Mouse (Mus musculus): ENCODE data around the gene Ldlrad1. TPM values are rescaled to one million over a fixed set of nuclear protein-coding genes. Genes with fewer than 3 reads are reported as not detected.
A peak's percentile ranks its signal among the peaks of the same experiment; 100 is the strongest.

Gene Ldlrad1
- polyA plus RNA-seq, 1 experiment from 2014 or later, result not detected

GRCm38 (mm10) chr4:107198072-107198471 is 10.9 kb upstream of the Ldlrad1 start:
- 97% methylated on average over 5 of the region's 5 CpGs for WGBS
- no peak for ATAC-seq
- H3K9me3 ChIP-seq (replicated peaks; ENCODE audit: control insufficient read depth, low read length), result no peaks in the 10 kb centered on the region
- no peak overlapping the region for H3K4me3 ChIP-seq (ENCODE audit: low read depth, low read length)
- no peaks in the 10 kb centered on the region for H3K4me1 ChIP-seq (ENCODE audit: control insufficient read depth, insufficient read depth, low read length)
- no peak for DNase-seq (ENCODE audit: low spot score)
- no peak overlapping the region for H3K4me2 ChIP-seq (ENCODE audit: low read length)
- H3K27me3 ChIP-seq (replicated peaks; ENCODE audit: control insufficient read depth, insufficient read depth, low read length), result no peaks in the 10 kb centered on the region
- H3K27ac ChIP-seq (ENCODE audit: low read depth, low read length), result no peak overlapping the region
- H3K36me3 ChIP-seq (ENCODE audit: control insufficient read depth, insufficient read depth, low read length), result peaks cover 93% of the 10 kb centered on the region
- H3K9ac ChIP-seq (ENCODE audit: low read length), result no peak overlapping the region

GRCm38 (mm10) chr4:107201779-107202178 is 7.2 kb upstream of the Ldlrad1 start:
- DNase-seq (ENCODE audit: low spot score) (no peak), ATAC-seq (no peak)
- Histone ChIP-seq H3K9me3 (replicated peaks; ENCODE audit: control insufficient read depth, low read length) (no peaks in the 10 kb centered on the region), H3K4me1 (ENCODE audit: control insufficient read depth, insufficient read depth, low read length) (no peaks in the 10 kb centered on the region), H3K36me3 (ENCODE audit: control insufficient read depth, insufficient read depth, low read length) (peaks cover 96% of the 10 kb centered on the region), H3K4me2 (ENCODE audit: low read length) (no peak overlapping the region), H3K27ac (ENCODE audit: low read depth, low read length) (no peak overlapping the region), H3K9ac (ENCODE audit: low read length) (no peak overlapping the region), H3K4me3 (ENCODE audit: low read depth, low read length) (no peak overlapping the region), H3K27me3 (replicated peaks; ENCODE audit: control insufficient read depth, insufficient read depth, low read length) (no peaks in the 10 kb centered on the region)
- 95% methylated on average over 3 of the region's 3 CpGs for WGBS

- no peak for DNase-seq (ENCODE audit: low spot score)
- Histone ChIP-seq H3K4me1 (ENCODE audit: control insufficient read depth, insufficient read depth, low read length) (no peaks in the 10 kb centered on the region), H3K27me3 (replicated peaks; ENCODE audit: control insufficient read depth, insufficient read depth, low read length) (no peaks in the 10 kb centered on the region), H3K9me3 (replicated peaks; ENCODE audit: control insufficient read depth, low read length) (no peaks in the 10 kb centered on the region), H3K36me3 (ENCODE audit: control insufficient read depth, insufficient read depth, low read length) (peaks cover 90% of the 10 kb centered on the region), H3K27ac (ENCODE audit: low read depth, low read length) (no peak overlapping the region), H3K4me3 (ENCODE audit: low read depth, low read length) (no peak overlapping the region), H3K4me2 (ENCODE audit: low read length) (no peak overlapping the region), H3K9ac (ENCODE audit: low read length) (no peak overlapping the region)
- WGBS, result 87% methylated on average over 7 of the region's 7 CpGs
- ATAC-seq, result no peak
Measured at GRCm38 (mm10) chr4:107203001-107203400, 6.0 kb upstream of the Ldlrad1 start.

- Histone ChIP-seq H3K9me3 (replicated peaks; ENCODE audit: control insufficient read depth, low read length) (no peaks in the 10 kb centered on the region), H3K27me3 (replicated peaks; ENCODE audit: control insufficient read depth, insufficient read depth, low read length) (no peaks in the 10 kb centered on the region), H3K4me1 (ENCODE audit: control insufficient read depth, insufficient read depth, low read length) (no peaks in the 10 kb centered on the region), H3K4me2 (ENCODE audit: low read length) (no peak overlapping the region), H3K9ac (ENCODE audit: low read length) (no peak overlapping the region), H3K27ac (ENCODE audit: low read depth, low read length) (no peak overlapping the region), H3K36me3 (ENCODE audit: control insufficient read depth, insufficient read depth, low read length) (peaks cover 54% of the 10 kb centered on the region), H3K4me3 (ENCODE audit: low read depth, low read length) (no peak overlapping the region)
- 98% methylated on average over 2 of the region's 2 CpGs for WGBS
- no peak for ATAC-seq
- DNase-seq (ENCODE audit: low spot score), result no peak
Measured at GRCm38 (mm10) chr4:107207016-107207415, 2.0 kb upstream of the Ldlrad1 start.

GRCm38 (mm10) chr4:107210483-107211097 is 1.6 kb downstream of the Ldlrad1 start:
- 95% methylated on average over 5 of the region's 5 CpGs for WGBS
- no peak for DNase-seq (ENCODE audit: low spot score)

DNA sequence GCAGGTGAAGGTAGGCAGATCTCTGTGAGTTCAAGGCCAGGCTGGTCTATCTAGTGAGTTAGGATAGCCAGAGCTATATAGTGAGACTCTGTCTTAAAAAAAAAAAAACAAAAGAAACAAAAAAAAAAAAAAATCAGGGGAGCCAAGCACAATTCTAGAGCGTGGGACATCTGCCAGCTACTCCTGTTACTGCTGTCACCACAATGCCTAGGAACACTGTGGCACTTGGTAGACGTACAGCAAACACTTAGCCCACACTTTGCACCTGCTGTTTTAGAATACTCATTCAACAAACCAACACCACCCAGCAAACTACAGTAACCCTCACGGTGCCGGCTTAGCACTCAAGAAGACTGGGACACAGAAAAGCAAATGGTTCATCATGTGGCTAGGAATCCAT is 2.5 kb downstream of the Ldlrad1 start:
- DNase-seq (ENCODE audit: low spot score) (peak; percentile 23), ATAC-seq (no peak)
- H3K9me3 ChIP-seq (replicated peaks; ENCODE audit: control insufficient read depth, low read length), result no peaks in the 10 kb centered on the region
- H3K27me3 ChIP-seq (replicated peaks; ENCODE audit: control insufficient read depth, insufficient read depth, low read length), result no peaks in the 10 kb centered on the region
- H3K4me2 ChIP-seq (ENCODE audit: low read length), result no peak overlapping the region
- H3K9ac ChIP-seq (ENCODE audit: low read length), result no peak overlapping the region
- H3K4me1 ChIP-seq (ENCODE audit: control insufficient read depth, insufficient read depth, low read length), result no peaks in the 10 kb centered on the region
- no peak overlapping the region for H3K4me3 ChIP-seq (ENCODE audit: low read depth, low read length)
- no peak overlapping the region for H3K27ac ChIP-seq (ENCODE audit: low read depth, low read length)
- peaks cover 12% of the 10 kb centered on the region; the same call in 1 of the 2 replicates for H3K36me3 ChIP-seq (ENCODE audit: control insufficient read depth, insufficient read depth, low read length)
- 53% methylated on average over 4 of the region's 4 CpGs for WGBS

More at GRCm38 (mm10) chr4:107210483-107211097, 1.6 kb downstream of the Ldlrad1 start:
- ATAC-seq, result no peak
- Histone ChIP-seq H3K36me3 (ENCODE audit: control insufficient read depth, insufficient read depth, low read length) (peaks cover 20% of the 10 kb centered on the region; the same call in 1 of the 2 replicates), H3K4me3 (ENCODE audit: low read depth, low read length) (no peak overlapping the region), H3K9me3 (replicated peaks; ENCODE audit: control insufficient read depth, low read length) (no peaks in the 10 kb centered on the region), H3K27me3 (replicated peaks; ENCODE audit: control insufficient read depth, insufficient read depth, low read length) (no peaks in the 10 kb centered on the region), H3K4me2 (ENCODE audit: low read length) (no peak overlapping the region), H3K4me1 (ENCODE audit: control insufficient read depth, insufficient read depth, low read length) (no peaks in the 10 kb centered on the region), H3K9ac (ENCODE audit: low read length) (no peak overlapping the region), H3K27ac (ENCODE audit: low read depth, low read length) (no peak overlapping the region)

- no peak for DNase-seq (ENCODE audit: low spot score)
- Histone ChIP-seq H3K4me1 (ENCODE audit: control insufficient read depth, insufficient read depth, low read length) (no peaks in the 10 kb centered on the region), H3K4me2 (ENCODE audit: low read length) (no peak overlapping the region), H3K9ac (ENCODE audit: low read length) (no peak overlapping the region), H3K27ac (ENCODE audit: low read depth, low read length) (no peak overlapping the region), H3K27me3 (replicated peaks; ENCODE audit: control insufficient read depth, insufficient read depth, low read length) (no peaks in the 10 kb centered on the region), H3K4me3 (ENCODE audit: low read depth, low read length) (no peak overlapping the region), H3K9me3 (replicated peaks; ENCODE audit: control insufficient read depth, low read length) (no peaks in the 10 kb centered on the region), H3K36me3 (ENCODE audit: control insufficient read depth, insufficient read depth, low read length) (0 out of 2 replicates have a peak, but pooled peaks cover 8% of the 10 kb centered on the region)
- 87% methylated on average over 5 of the region's 5 CpGs for WGBS
- ATAC-seq, result no peak
Measured at GRCm38 (mm10) chr4:107211936-107212335, 3.0 kb downstream of the Ldlrad1 start.

- 82% methylated on average over 12 of the region's 12 CpGs for WGBS
- no peak for ATAC-seq
- Histone ChIP-seq H3K4me3 (ENCODE audit: low read depth, low read length) (no peak overlapping the region), H3K27ac (ENCODE audit: low read depth, low read length) (no peak overlapping the region), H3K36me3 (ENCODE audit: control insufficient read depth, insufficient read depth, low read length) (0 out of 2 replicates have a peak, but pooled peaks cover 3% of the 10 kb centered on the region), H3K27me3 (replicated peaks; ENCODE audit: control insufficient read depth, insufficient read depth, low read length) (no peaks in the 10 kb centered on the region), H3K9ac (ENCODE audit: low read length) (no peak overlapping the region), H3K4me1 (ENCODE audit: control insufficient read depth, insufficient read depth, low read length) (no peaks in the 10 kb centered on the region), H3K4me2 (ENCODE audit: low read length) (no peak overlapping the region), H3K9me3 (replicated peaks; ENCODE audit: control insufficient read depth, low read length) (no peaks in the 10 kb centered on the region)
- DNase-seq (ENCODE audit: low spot score), result no peak
Measured at GRCm38 (mm10) chr4:107213279-107214011, 4.5 kb downstream of the Ldlrad1 start.

GRCm38 (mm10) chr4:107217574-107217973 is 8.6 kb downstream of the Ldlrad1 start:
- ATAC-seq (no peak), DNase-seq (ENCODE audit: low spot score) (no peak)
- 86% methylated on average over 9 of the region's 9 CpGs for WGBS
- H3K36me3 ChIP-seq (ENCODE audit: control insufficient read depth, insufficient read depth, low read length), result no peaks in the 10 kb centered on the region
- no peaks in the 10 kb centered on the region for H3K4me1 ChIP-seq (ENCODE audit: control insufficient read depth, insufficient read depth, low read length)
- no peak overlapping the region for H3K4me3 ChIP-seq (ENCODE audit: low read depth, low read length)
- H3K27ac ChIP-seq (ENCODE audit: low read depth, low read length), result no peak overlapping the region
- H3K9me3 ChIP-seq (replicated peaks; ENCODE audit: control insufficient read depth, low read length), result no peaks in the 10 kb centered on the region
- H3K9ac ChIP-seq (ENCODE audit: low read length), result no peak overlapping the region
- H3K4me2 ChIP-seq (ENCODE audit: low read length), result no peak overlapping the region
- H3K27me3 ChIP-seq (replicated peaks; ENCODE audit: control insufficient read depth, insufficient read depth, low read length), result no peaks in the 10 kb centered on the region
